Mouse (Mus musculus) CH12.LX (cell line): ENCODE results near the gene Gbp2b. TPM values are rescaled to one million over a fixed set of nuclear protein-coding genes. Genes with fewer than 3 reads are reported as not detected.
A peak's percentile ranks its signal among the peaks of the same experiment; 100 is the strongest.

Experiments used
- DNase-seq: peaks from one replicate; pipeline ENCODE4 v3.0.0-alpha.2; 2013; ENCODE audit errors: extremely low read depth
- H3K27ac ChIP-seq: 2 replicates; pipeline ENCODE4 v1.5.1; 2012; ENCODE audit warnings: low read depth, mild to moderate bottlenecking, control low read depth, moderate library complexity; ENCODE audit not compliant: insufficient read depth
- H3K27me3 ChIP-seq: replicated peaks from 2 replicates; pipeline ENCODE3; 2012; ENCODE audit warnings: inconsistent platforms
- H3K36me3 ChIP-seq, 2 experiments: replicated peaks in 1 of 2; 2 replicates each; pipeline versions ENCODE3 to v1.6.1; 2012; ENCODE audit warnings: inconsistent platforms in 1 of 2, low read length in 1 of 2, mild to moderate bottlenecking in 1 of 2, mixed read lengths in 1 of 2, moderate library complexity in 1 of 2; ENCODE audit not compliant: control insufficient read depth in 1 of 2, insufficient read depth in 1 of 2
- H3K4me1 ChIP-seq, 2 experiments: 2 replicates each; pipeline ENCODE4 v1.6.1; 2012; ENCODE audit warnings: inconsistent platforms in 1 of 2, moderate library complexity in 1 of 2; ENCODE audit not compliant: insufficient read depth in 2 of 2, control insufficient read depth in 1 of 2
- H3K4me2 ChIP-seq: 2 replicates; pipeline ENCODE4 v1.6.1; 2012; ENCODE audit warnings: low read depth, mild to moderate bottlenecking, control low read depth; ENCODE audit not compliant: poor library complexity, insufficient read depth, severe bottlenecking
- H3K4me3 ChIP-seq, 3 experiments: fragments of 150-350 bp in 1 of 3; sonication (generic) in 1 of 3; replicated peaks in 1 of 3; 2 replicates each; pipeline versions ENCODE3 to v1.5.1; 2011 to 2012; ENCODE audit warnings: low read depth in 2 of 3, low read length in 2 of 3, mild to moderate bottlenecking in 2 of 3, moderate library complexity in 2 of 3, control low read depth in 1 of 3, improper control_type of control experiment in 1 of 3, inconsistent platforms in 1 of 3, mixed read lengths in 1 of 3; ENCODE audit not compliant: poor library complexity in 1 of 3
- H3K79me2 ChIP-seq: replicated peaks from 2 replicates; pipeline ENCODE4 v1.6.1; 2012; ENCODE audit warnings: mild to moderate bottlenecking, moderate library complexity; ENCODE audit not compliant: control insufficient read depth, poor library complexity, insufficient read depth, severe bottlenecking; ENCODE audit errors: extremely low read depth
- H3K9ac ChIP-seq: 2 replicates; pipeline ENCODE4 v1.6.1; 2012; ENCODE audit warnings: low read depth, mild to moderate bottlenecking, control low read depth, moderate library complexity; ENCODE audit not compliant: insufficient read depth
- H3K9me3 ChIP-seq: replicated peaks from 2 replicates; pipeline ENCODE3; 2012; ENCODE audit warnings: low read length, inconsistent platforms, mixed read lengths
- BHLHE40 ChIP-seq: IDR thresholded peaks from 2 replicates; pipeline ENCODE4 v1.6.1; 2011; ENCODE audit warnings: mild to moderate bottlenecking, low read depth, low read length, improper control_type of control experiment
- CHD1 ChIP-seq: IDR thresholded peaks from 2 replicates; pipeline ENCODE4 v1.6.1; 2012; ENCODE audit warnings: low read depth, low read length, improper control_type of control experiment, inconsistent platforms
- CHD2 ChIP-seq: IDR thresholded peaks from 2 replicates; pipeline ENCODE4 v1.6.1; 2011; ENCODE audit warnings: low read length, improper control_type of control experiment
- CTCF ChIP-seq, 2 experiments: IDR thresholded peaks in 1 of 2; conservative IDR thresholded peaks in 1 of 2; 2 replicates each; pipeline ENCODE4 v1.5.1; 2011 to 2012; ENCODE audit warnings: low read depth in 2 of 2, low read length in 2 of 2, improper control_type of control experiment in 1 of 2, inconsistent platforms in 1 of 2, mild to moderate bottlenecking in 1 of 2, moderate library complexity in 1 of 2
- E2F4 ChIP-seq: IDR thresholded peaks from 2 replicates; pipeline ENCODE4 v1.6.1; 2011; ENCODE audit warnings: low read depth, low read length, improper control_type of control experiment; ENCODE audit not compliant: insufficient replicate concordance
- ELF1 ChIP-seq: IDR thresholded peaks from 2 replicates; pipeline ENCODE4 v1.6.1; 2014; ENCODE audit warnings: low read depth, mild to moderate bottlenecking, inconsistent platforms, low read length, improper control_type of control experiment
- EP300 ChIP-seq: IDR thresholded peaks from 2 replicates; pipeline ENCODE4 v1.6.1; 2011; ENCODE audit warnings: low read length, improper control_type of control experiment
- ETS1 ChIP-seq: conservative IDR thresholded peaks from 2 replicates; pipeline ENCODE4 v1.6.1; 2012; ENCODE audit warnings: low read depth, mild to moderate bottlenecking, inconsistent platforms, low read length, improper control_type of control experiment, moderate library complexity
- GABPA ChIP-seq: IDR thresholded peaks from 2 replicates; pipeline ENCODE4 v1.6.1; 2012; ENCODE audit warnings: low read depth, low read length, improper control_type of control experiment, inconsistent platforms; ENCODE audit not compliant: insufficient replicate concordance
- HCFC1 ChIP-seq: IDR thresholded peaks from 2 replicates; pipeline ENCODE4 v1.6.1; 2012; ENCODE audit warnings: low read depth, mild to moderate bottlenecking, inconsistent platforms, low read length, improper control_type of control experiment
- IRF4 ChIP-seq: IDR thresholded peaks from 2 replicates; pipeline ENCODE4 v1.6.1; 2014; ENCODE audit warnings: low read depth, mild to moderate bottlenecking, inconsistent platforms, low read length, improper control_type of control experiment
- JUN ChIP-seq: IDR thresholded peaks from 2 replicates; pipeline ENCODE4 v1.6.1; 2011; ENCODE audit warnings: low read depth, mild to moderate bottlenecking, low read length, improper control_type of control experiment, moderate library complexity; ENCODE audit not compliant: insufficient read depth
- JUND ChIP-seq: conservative IDR thresholded peaks from 2 replicates; pipeline ENCODE4 v1.6.1; 2011; ENCODE audit warnings: low read depth, low read length, improper control_type of control experiment
- KAT2A ChIP-seq: IDR thresholded peaks from 2 replicates; pipeline ENCODE4 v1.6.1; 2012; ENCODE audit warnings: low read length, improper control_type of control experiment, inconsistent platforms; ENCODE audit not compliant: insufficient replicate concordance
- MAFK ChIP-seq: IDR thresholded peaks from 2 replicates; pipeline ENCODE4 v1.6.1; 2011; ENCODE audit warnings: low read length, improper control_type of control experiment; ENCODE audit not compliant: insufficient replicate concordance
- MAX ChIP-seq: IDR thresholded peaks from 2 replicates; pipeline ENCODE4 v1.6.1; 2011; ENCODE audit warnings: low read length, improper control_type of control experiment
- MAZ ChIP-seq: IDR thresholded peaks from 2 replicates; pipeline ENCODE4 v1.6.1; 2012; ENCODE audit warnings: low read depth, mild to moderate bottlenecking, inconsistent platforms, low read length, improper control_type of control experiment, moderate library complexity
- MEF2A ChIP-seq: IDR thresholded peaks from 2 replicates; pipeline ENCODE4 v1.6.1; 2014; ENCODE audit warnings: low read depth, mild to moderate bottlenecking, inconsistent platforms, low read length, improper control_type of control experiment, borderline replicate concordance
- MXI1 ChIP-seq: IDR thresholded peaks from 2 replicates; pipeline ENCODE4 v1.6.1; 2011; ENCODE audit warnings: mild to moderate bottlenecking, low read depth, low read length, improper control_type of control experiment
- MYC ChIP-seq: IDR thresholded peaks from 2 replicates; pipeline ENCODE4 v1.6.1; 2011; ENCODE audit warnings: low read depth, mild to moderate bottlenecking, improper control_type of control experiment, low read length
- NELFE ChIP-seq: IDR thresholded peaks from 2 replicates; pipeline ENCODE4 v1.6.1; 2011; ENCODE audit warnings: low read depth, low read length, improper control_type of control experiment
- NRF1 ChIP-seq: IDR thresholded peaks from 2 replicates; pipeline ENCODE4 v1.6.1; 2014; ENCODE audit warnings: low read depth, mild to moderate bottlenecking, inconsistent platforms, low read length, improper control_type of control experiment, moderate library complexity
- PAX5 ChIP-seq: IDR thresholded peaks from 2 replicates; pipeline ENCODE4 v1.6.1; 2012; ENCODE audit warnings: low read length, inconsistent platforms, mixed read lengths
- POLR2A ChIP-seq: IDR thresholded peaks from 2 replicates; pipeline ENCODE4 v1.6.1; 2011; ENCODE audit warnings: low read depth, mild to moderate bottlenecking, improper control_type of control experiment, low read length
- POLR2AphosphoS2 ChIP-seq: IDR thresholded peaks from 2 replicates; pipeline ENCODE4 v1.6.1; 2011; ENCODE audit warnings: low read depth, low read length, improper control_type of control experiment
- RAD21 ChIP-seq: IDR thresholded peaks from 2 replicates; pipeline ENCODE4 v1.6.1; 2011; ENCODE audit warnings: low read depth, mild to moderate bottlenecking, low read length, improper control_type of control experiment, moderate library complexity
- RCOR1 ChIP-seq: conservative IDR thresholded peaks from 2 replicates; pipeline ENCODE4 v1.6.1; 2012; ENCODE audit warnings: low read depth, mild to moderate bottlenecking, inconsistent platforms, low read length, improper control_type of control experiment
- SIN3A ChIP-seq: IDR thresholded peaks from 2 replicates; pipeline ENCODE4 v1.6.1; 2012; ENCODE audit warnings: low read length, improper control_type of control experiment, inconsistent platforms
- SMC3 ChIP-seq: IDR thresholded peaks from 2 replicates; pipeline ENCODE4 v1.6.1; 2011; ENCODE audit warnings: low read depth, low read length, improper control_type of control experiment
- TBP ChIP-seq: conservative IDR thresholded peaks from 2 replicates; pipeline ENCODE4 v1.6.1; 2011; ENCODE audit warnings: low read depth, low read length, improper control_type of control experiment
- TCF12 ChIP-seq: IDR thresholded peaks from 2 replicates; pipeline ENCODE4 v1.6.1; 2014; ENCODE audit warnings: low read depth, mild to moderate bottlenecking, inconsistent platforms, low read length, improper control_type of control experiment
- UBTF ChIP-seq: IDR thresholded peaks from 2 replicates; pipeline ENCODE4 v1.6.1; 2012; ENCODE audit warnings: low read depth, mild to moderate bottlenecking, inconsistent platforms, low read length, improper control_type of control experiment, moderate library complexity
- USF1 ChIP-seq: IDR thresholded peaks from 2 replicates; pipeline ENCODE4 v1.6.1; 2014; ENCODE audit warnings: low read depth, mild to moderate bottlenecking, inconsistent platforms, low read length, improper control_type of control experiment
- USF2 ChIP-seq: conservative IDR thresholded peaks from 2 replicates; pipeline ENCODE4 v1.6.1; 2011; ENCODE audit warnings: low read depth, low read length, improper control_type of control experiment
- ZC3H11A ChIP-seq: IDR thresholded peaks from 2 replicates; pipeline ENCODE4 v1.6.1; 2012; ENCODE audit warnings: low read depth, mild to moderate bottlenecking, inconsistent platforms, low read length, improper control_type of control experiment
- ZKSCAN1 ChIP-seq: IDR thresholded peaks from 2 replicates; pipeline ENCODE4 v1.6.1; 2012; ENCODE audit warnings: low read depth, inconsistent platforms, low read length, improper control_type of control experiment, borderline replicate concordance
- ZMIZ1 ChIP-seq: IDR thresholded peaks from 2 replicates; pipeline ENCODE4 v1.6.1; 2012; ENCODE audit warnings: low read depth, mild to moderate bottlenecking, inconsistent platforms, low read length, improper control_type of control experiment
- ZNF384 ChIP-seq: IDR thresholded peaks from 2 replicates; pipeline ENCODE4 v1.6.1; 2012; ENCODE audit warnings: low read depth, low read length, improper control_type of control experiment, inconsistent platforms
- dilution Hi-C: fragments of 300-500 bp; cut with MboI; formaldehyde crosslinking; loops from 2 replicates; pipeline ENCODE4 v1.14.3; 2020; ENCODE audit warnings: low sequenced_read_pairs; ENCODE audit not compliant: extremely low pct_unique_long_range_greater_than_20kb, extremely low pct_ligation_motif_present
- in situ Hi-C: fragments of 300-500 bp; cut with MboI; formaldehyde crosslinking; loops from 3 replicates; pipeline ENCODE4 v1.14.3; 2019; ENCODE audit warnings: low sequenced_read_pairs, low pct_ligation_motif_present, low pct_unique_long_range_greater_than_20kb, mixed read lengths
- polyA plus RNA-seq: library from polyadenylated mRNA; unstranded; fragments of >175 nt; gene quantifications from 2 replicates; pipeline ENCODE4 v1.2.1, GENCODE M21; 2012; ENCODE audit warnings: low read depth; ENCODE audit not compliant: insufficient read length
- total RNA-seq, 2 experiments: library from RNA; depleted of rRNA; stranded (reverse); fragments of 300-350 nt in 1 of 2; fragments of >200 nt in 1 of 2; gene quantifications; 2 replicates each; pipeline ENCODE4 v1.2.3; 2012 to 2014

Gbp2b gene
- total and polyA plus RNA-seq, 3 experiments = 0.04 to 0.74 (median 0.41) TPM

- DNase-seq = peak; percentile 90
- H3K27ac ChIP-seq = peak overlapping the region; percentile 73
- in situ Hi-C loops = no loop called here
- no peaks in the 10 kb centered on the region for H3K79me2 ChIP-seq
- peaks cover 2% of the 10 kb centered on the region for H3K27me3 ChIP-seq
- H3K9me3 ChIP-seq = no peaks in the 10 kb centered on the region
- peak overlapping the region; percentile 83 for H3K9ac ChIP-seq
- peaks cover 7 to 21% of the 10 kb centered on the region in 2 experiments for H3K36me3 ChIP-seq
- peaks cover 11 to 31% of the 10 kb centered on the region in 2 experiments for H3K4me1 ChIP-seq
- H3K4me2 ChIP-seq = peak overlapping the region; percentile 94
- peak overlapping the region; percentile 50 to 68 (median 67) for H3K4me3 ChIP-seq
- dilution Hi-C loops = no loop called here
- TF ChIP-seq SMC3 (peak; percentile 98), MXI1 (0 out of 2 replicates have a peak, but pooled peaks have one; percentile 23), TCF12 (peak; percentile 43; the same call in 1 of the 2 replicates), HCFC1 (peak; percentile 18; the same call in 1 of the 2 replicates), RCOR1 (no peak; the same call in 1 of the 2 replicates), ZNF384 (no peak), PAX5 (no peak), NRF1 (peak; percentile 46), ZMIZ1 (peak; percentile 81), CHD2 (no peak), EP300 (no peak; the same call in none of the 2 replicates), ELF1 (no peak; the same call in 1 of the 2 replicates), ZKSCAN1 (no peak), CTCF (conservative IDR thresholded peaks at IDR 0.05 in 1 of 2, IDR thresholded peaks at IDR 0.05 in 1 of 2; ENCODE audit: low read depth in 2 of 2, low read length in 2 of 2) (peak; percentile 53 to 99), RAD21 (peak; percentile 99), USF2 (no peak), POLR2A (no peak), BHLHE40 (0 out of 2 replicates have a peak, but pooled peaks have one; percentile 1), MAX (peak; percentile 7; the same call in 1 of the 2 replicates), JUND (0 out of 2 replicates have a peak, but pooled peaks have one; percentile 4), ETS1 (peak; percentile 30; the same call in 1 of the 2 replicates), MYC (0 out of 2 replicates have a peak, but pooled peaks have one; percentile 17), ZC3H11A (peak; percentile 95), KAT2A (0 out of 2 replicates have a peak, but pooled peaks have one; percentile 7), MAFK (no peak), USF1 (no peak), POLR2AphosphoS2 (no peak), CHD1 (peak; percentile 92), NELFE (peak; percentile 49), JUN (no peak), SIN3A (peak; percentile 65), IRF4 (peak; percentile 85), GABPA (no peak), E2F4 (no peak), TBP (0 out of 2 replicates have a peak, but pooled peaks have one; percentile 59), MAZ (peak; percentile 79), MEF2A (0 out of 2 replicates have a peak, but pooled peaks have one; percentile 30), UBTF (no peak)
- TF ChIP-seq, all 38 proteins: peak for 22
Measured at GRCm38 (mm10) chr3:142620956-142621562, 26.4 kb downstream of the Gbp2b start.
